Mouse (Mus musculus) inflammation-experienced regulatory T-cells, adult 6 months (primary cell): ENCODE data around the gene Pmvk. TPM values are rescaled to one million over a fixed set of nuclear protein-coding genes. Genes with fewer than 3 reads are reported as not detected.

ENCODE experiments used
- ATAC-seq: one replicate; pipeline ENCODE4 v1.8.0; 2017
- polyA plus RNA-seq, 3 experiments: library from polyadenylated mRNA; unstranded; fragments of 100-300 nt; shearing (Covaris generic); gene quantifications; one replicate each; pipeline ENCODE4 v1.2.1; 2017

Pmvk gene
- polyA plus RNA-seq: 10 to 100 TPM; 34.8 to 40.5 (median 39.0) TPM

GRCm38 (mm10) chr3:89454401-89455177 is at the start of gene Pmvk:
Gene Pmvk, plus strand, starts transcription at chr3:89454541.
- ATAC-seq: no peak

- ATAC-seq: no peak
Observed at GRCm38 (mm10) chr3:89406887-89407286, 47.5 kb upstream of the Pmvk start.

GRCm38 (mm10) chr3:89408448-89408847 is 45.9 kb upstream of the Pmvk start:
- no peak for ATAC-seq

- ATAC-seq: no peak
Observed at GRCm38 (mm10) chr3:89409701-89410100, 44.6 kb upstream of the Pmvk start.

- no peak for ATAC-seq
Observed at GRCm38 (mm10) chr3:89410864-89411263, 43.5 kb upstream of the Pmvk start.

GRCm38 (mm10) chr3:89411490-89412393 is 42.6 kb upstream of the Pmvk start, which contains the start of gene Flad1:
Gene Flad1, minus strand, starts transcription at chr3:89411870.
- ATAC-seq: peak; percentile 100

GRCm38 (mm10) chr3:89416158-89416557 is 38.2 kb upstream of the Pmvk start:
- no peak for ATAC-seq

GRCm38 (mm10) chr3:89417131-89417530 is 37.2 kb upstream of the Pmvk start:
- ATAC-seq: no peak

- ATAC-seq: no peak
Observed at GRCm38 (mm10) chr3:89417840-89418169, 36.5 kb upstream of the Pmvk start.

- peak; percentile 99 for ATAC-seq
Observed at GRCm38 (mm10) chr3:89418170-89418860, 36.0 kb upstream of the Pmvk start, which contains the start of the genes Cks1b and Shc1. Gene Cks1b, minus strand, starts transcription at chr3:89418383. Gene Shc1, plus strand, starts transcription at chr3:89418443.

- ATAC-seq: no peak
Observed at GRCm38 (mm10) chr3:89418861-89419250, 35.5 kb upstream of the Pmvk start.

GRCm38 (mm10) chr3:89419571-89419970 is 34.8 kb upstream of the Pmvk start:
- ATAC-seq: no peak

GRCm38 (mm10) chr3:89419981-89420380 is 34.4 kb upstream of the Pmvk start:
- no peak for ATAC-seq

- ATAC-seq: no peak
Observed at GRCm38 (mm10) chr3:89420421-89420820, 33.9 kb upstream of the Pmvk start.

GRCm38 (mm10) chr3:89421002-89421774 is 33.2 kb upstream of the Pmvk start:
- no peak for ATAC-seq

- no peak for ATAC-seq
Observed at GRCm38 (mm10) chr3:89421810-89422473, 32.4 kb upstream of the Pmvk start.

GRCm38 (mm10) chr3:89422556-89423205 is 31.7 kb upstream of the Pmvk start:
- ATAC-seq: no peak

GRCm38 (mm10) chr3:89424416-89425140 is 29.8 kb upstream of the Pmvk start:
- ATAC-seq: no peak

GRCm38 (mm10) chr3:89425141-89425525 is 29.2 kb upstream of the Pmvk start:
- no peak for ATAC-seq

GRCm38 (mm10) chr3:89425876-89426275 is 28.5 kb upstream of the Pmvk start:
- ATAC-seq: no peak
